In genomic region chr1:182679582-182679981, GRCm38 (mm10) we compare ENCODE assay signal across 13 mouse cellular contexts.
DNase-seq lines count a peak whose midpoint lies in the region; TF ChIP-seq lines count a peak whose summit lies in the region.
"Had no signal": no experiment of that assay in that cellular context is flagged by ENCODE, and none has a peak within 500 bp of the region (broad histone marks: within the 10 kb centered on the region; RNA-seq: fewer than 3 reads in every experiment).

No protein-coding gene starts in this region.

- no peaks in the 10 kb centered on the region for H3K36me3 ChIP-seq in kidney, adult 2 months (ENCODE audit: control insufficient read depth, insufficient read depth, low read length)
- H3K36me3 ChIP-seq: hindbrain, embryonic 15.5 days had no signal

- DNase-seq in thymus, postnatal 4 days, result peak; percentile 16
- no peak for DNase-seq in thymus, postnatal 10 days (ENCODE audit: low spot score in 2 of 2)
- DNase-seq in kidney, adult 2 months, result peak; percentile 66
- peak; percentile 81 to 86 for DNase-seq in lung, adult 18-20 months
- DNase-seq in yolk sac, embryonic 10.5 days (ENCODE audit: low spot score), result peak; percentile 37
- DNase-seq in spleen, postnatal 4 days (ENCODE audit: low spot score in 2 of 2), result no peak
- DNase-seq in adrenal gland, adult (ENCODE audit: inconsistent age in 2 of 2, low spot score in 1 of 2), result no peak
- no peak for DNase-seq in thymus, postnatal 25 days
- DNase-seq: cerebellum, adult 11-12 months; gastrocnemius, postnatal 14 days had no signal

- H3K27ac ChIP-seq in kidney, adult 2 months (ENCODE audit: insufficient read depth, low read depth, low read length), result peak overlapping the region; percentile 68
- H3K27ac ChIP-seq: hindbrain, embryonic 15.5 days had no signal

- H3K4me3 ChIP-seq in kidney, adult 2 months (ENCODE audit: insufficient read depth, low read depth, low read length), result no peak overlapping the region
- H3K4me3 ChIP-seq: hindbrain, embryonic 15.5 days; megakaryocyte, embryonic 14.5 days had no signal

- H3K27me3 ChIP-seq in kidney, adult 2 months (replicated peaks; ENCODE audit: control insufficient read depth, insufficient read depth, low read length), result no peaks in the 10 kb centered on the region
- H3K27me3 ChIP-seq: hindbrain, embryonic 15.5 days; Patski had no signal

- H3K4me1 ChIP-seq in kidney, adult 2 months (ENCODE audit: control insufficient read depth, insufficient read depth, low read length), result peaks cover 11% of the 10 kb centered on the region; the same call in 1 of the 2 replicates
- H3K4me1 ChIP-seq: megakaryocyte, embryonic 14.5 days had no signal

- no peak for TF ChIP-seq CTCF in kidney, adult 2 months (conservative IDR thresholded peaks at IDR 0.05; ENCODE audit: insufficient read depth, insufficient read length, low read depth, low read length)

- no peak for TF ChIP-seq POLR2A in kidney, adult 2 months (IDR thresholded peaks at IDR 0.05; ENCODE audit: low read depth, low read length)

- WGBS in kidney, adult 2 months, result 46% methylated on average over 7 of the region's 7 CpGs

Comparison
In these comparisons a context has a peak if more than half of its experiments do, and no peak if none do; other contexts are left out.
1. DNase-seq: peak in thymus, postnatal 4 days (single experiment), kidney, adult 2 months (single experiment), lung, adult 18-20 months (2 of 2) and yolk sac, embryonic 10.5 days (single experiment); none in thymus, postnatal 10 days (0 of 2), spleen, postnatal 4 days (0 of 2), adrenal gland, adult (0 of 2) and thymus, postnatal 25 days (single experiment).